Mouse (Mus musculus) erythroblast, embryonic 14.5 days (primary cell): Measurements from ENCODE around the gene Atxn1.

Source experiments
- GATA1 ChIP-seq: IDR thresholded peaks from 2 replicates; pipeline ENCODE4 v1.6.1; 2012; ENCODE audit warnings: low read length, inconsistent platforms, mixed read lengths
- TAL1 ChIP-seq: IDR thresholded peaks from 3 replicates; pipeline ENCODE4 v1.6.1; 2012; ENCODE audit warnings: low read length, inconsistent platforms, mixed read lengths

- TF ChIP-seq GATA1, result no peak
- no peak for TF ChIP-seq TAL1
These were observed 455.4 kb downstream of the Atxn1 start for GRCm38 (mm10) chr13:45509366-45509765.
